Mouse (Mus musculus): ENCODE measurements around the gene Mospd2. TPM values are rescaled to one million over a fixed set of nuclear protein-coding genes. Genes with fewer than 3 reads are reported as not detected.

The Mospd2 gene
- 10.3 TPM for polyA plus RNA-seq (2014; fragmentation: Illumina TruSeq; extraction: RNeasy Lipid Tissue Mini Kit (QIAGEN cat#74804); ENCODE audit: low read depth, low replicate concordance)

DNA sequence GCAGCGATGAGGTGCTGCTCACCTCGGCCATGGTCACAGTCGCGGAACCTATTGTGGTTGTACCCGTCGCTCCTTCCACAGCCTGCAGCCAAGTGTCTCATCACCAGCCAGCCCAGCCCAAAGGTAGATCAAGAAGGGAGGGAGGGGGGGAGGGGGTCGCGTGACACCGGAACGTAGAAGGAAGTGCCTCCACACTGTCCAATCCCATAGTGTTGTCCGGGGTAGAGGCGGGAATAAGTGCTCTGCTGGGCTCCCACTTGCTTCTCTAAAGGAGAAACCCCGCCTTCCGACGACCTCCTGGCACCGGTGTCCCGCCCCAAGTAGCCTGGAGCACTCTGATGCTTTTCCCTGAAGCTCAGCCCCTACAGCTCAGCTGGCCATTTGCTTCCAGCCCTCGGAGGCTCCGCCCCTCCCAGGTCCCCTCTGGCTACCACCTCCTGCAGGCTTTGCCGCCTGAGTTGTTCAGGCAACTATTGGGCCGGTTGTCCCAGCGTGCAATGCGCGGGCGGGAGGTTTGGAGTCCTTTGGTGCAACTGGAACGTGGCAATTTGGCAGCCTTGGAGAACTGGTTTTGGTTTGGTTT, at the start of gene Mospd2, which contains the start of gene Fancb:
Gene Mospd2 (minus strand): TSS at position 183 of the 583 bp plus-strand sequence.
Gene Fancb (plus strand): TSS at position 400 of the 583 bp plus-strand sequence.

DNA sequence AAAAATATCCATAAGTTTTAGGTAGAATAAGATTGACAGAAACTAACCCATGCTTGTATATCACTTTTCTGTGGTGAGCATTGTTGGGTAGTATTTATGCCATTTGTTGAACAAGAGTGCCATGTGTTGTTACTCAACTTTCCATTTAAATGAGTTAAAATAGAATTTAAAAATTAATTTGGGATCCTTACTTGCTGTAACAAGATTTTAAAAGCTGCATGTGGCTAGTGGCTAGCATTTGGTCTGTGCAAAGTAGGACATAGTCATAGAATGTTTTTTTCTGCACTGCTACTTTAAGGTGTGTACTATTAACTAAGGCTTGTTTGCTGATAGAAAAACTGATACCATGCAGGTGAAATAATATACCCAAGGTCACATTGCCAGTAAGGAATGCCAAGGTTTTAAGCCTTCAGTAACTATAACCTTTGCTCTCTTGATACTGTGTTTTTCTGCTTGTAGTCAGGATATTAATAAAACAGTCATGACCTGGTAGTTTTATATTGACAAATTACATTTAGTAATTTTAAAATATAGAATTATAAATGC, 24.7 kb upstream of the Mospd2 start, which contains the start of gene Gm17604:
Gene Gm17604 (minus strand): TSS at position 51 of the 546 bp plus-strand sequence.

Other genes starting within 250 kb of the Mospd2 start
- gene Fancb, start 217 bp upstream of the Mospd2 start, polyA plus RNA-seq (2014; fragmentation: Illumina TruSeq; extraction: RNeasy Lipid Tissue Mini Kit (QIAGEN cat#74804); ENCODE audit: low read depth, low replicate concordance), result 0.71 TPM
- gene Gm17604, start 24.5 kb upstream of the Mospd2 start, polyA plus RNA-seq (2014; fragmentation: Illumina TruSeq; extraction: RNeasy Lipid Tissue Mini Kit (QIAGEN cat#74804); ENCODE audit: low read depth, low replicate concordance), result not detected